Mouse (Mus musculus): Measurements from ENCODE around the gene Carnmt1.

Carnmt1 gene

DNA sequence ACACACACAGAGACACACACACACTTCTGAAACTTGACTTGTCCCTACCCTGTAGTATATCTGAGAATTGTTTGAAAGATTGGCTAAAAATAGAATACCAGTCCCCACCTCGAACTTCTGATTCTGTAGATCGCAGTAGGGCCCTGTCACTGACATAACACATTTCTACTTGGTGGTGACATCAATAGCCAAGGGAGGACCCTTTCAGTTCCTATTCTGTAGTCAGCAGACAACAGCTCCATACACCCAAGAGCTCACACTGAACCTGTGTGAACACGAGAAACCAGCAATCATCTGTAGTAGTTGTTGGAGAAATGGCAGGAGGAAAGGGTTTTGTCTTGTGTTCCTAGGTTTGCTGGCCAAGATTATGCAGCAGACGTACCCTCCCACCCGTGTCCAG lies 15.6 kb upstream of the Carnmt1 start:
- DNase-seq, result no peak

GRCm38 (mm10) chr19:18655999-18656398 lies 14.6 kb upstream of the Carnmt1 start:
- DNase-seq, result no peak

DNA sequence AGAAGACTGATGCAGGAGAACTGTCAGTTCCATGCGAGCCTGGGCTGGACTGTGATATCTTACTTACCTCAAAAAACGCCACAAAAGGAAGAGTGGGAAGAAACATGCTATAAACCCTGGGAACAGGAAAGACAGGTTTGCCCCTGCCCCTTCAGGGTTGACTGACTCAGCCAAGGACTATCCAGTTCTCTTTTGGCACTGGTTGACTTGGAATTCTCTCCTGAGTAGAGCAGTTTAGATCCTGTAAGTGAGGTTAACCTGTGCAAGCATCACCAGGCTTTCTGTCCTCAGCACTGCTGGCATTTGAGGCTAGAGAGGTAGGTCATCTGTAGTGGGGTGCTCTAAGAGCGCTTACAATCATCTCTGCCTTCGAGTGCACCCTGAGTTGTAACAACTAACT lies 12.1 kb upstream of the Carnmt1 start:
- no peak for DNase-seq

GRCm38 (mm10) chr19:18659349-18659748 lies 11.2 kb upstream of the Carnmt1 start:
- no peak for DNase-seq

DNA sequence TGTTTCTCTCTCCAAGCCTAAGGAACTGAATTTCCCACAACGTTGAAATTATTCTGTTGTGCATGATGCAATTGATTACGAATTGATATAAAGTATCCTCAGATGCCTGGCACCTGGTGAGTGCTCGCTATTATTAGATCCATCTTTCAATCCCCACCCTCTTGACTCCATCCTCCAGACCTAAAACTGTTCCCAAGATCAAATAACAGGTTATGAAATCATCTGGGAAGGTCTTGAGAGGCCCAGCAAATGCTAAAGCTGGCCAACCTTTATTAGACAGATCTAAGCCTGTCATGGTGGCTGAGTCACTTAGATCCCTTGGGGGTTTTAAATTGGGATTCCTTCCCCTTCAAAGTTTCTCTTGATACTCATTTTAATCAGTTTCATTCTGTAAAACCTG lies 10.1 kb upstream of the Carnmt1 start:
- DNase-seq, result no peak

DNA sequence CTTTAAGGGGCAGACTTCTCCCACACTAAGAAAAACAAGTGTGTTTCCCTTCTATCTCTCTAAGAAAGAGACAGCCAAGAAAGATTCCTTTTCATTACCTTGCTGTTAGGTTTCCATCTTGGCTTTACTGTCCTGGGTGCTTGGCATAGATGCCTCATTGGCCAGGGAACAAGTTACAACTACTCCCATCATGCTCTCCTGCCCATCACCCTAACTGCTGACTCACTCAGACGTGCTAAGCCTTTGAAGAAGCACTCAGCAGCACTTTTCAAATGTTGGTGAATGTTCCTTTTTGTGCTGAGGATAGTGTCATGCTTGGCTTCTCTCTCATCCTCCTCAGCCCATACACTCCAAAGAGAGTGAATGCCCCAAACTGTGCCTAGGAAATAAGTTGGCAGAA lies 8.9 kb upstream of the Carnmt1 start:
- DNase-seq, result no peak

GRCm38 (mm10) chr19:18663904-18664303 lies 6.7 kb upstream of the Carnmt1 start:
- no peak for DNase-seq

GRCm38 (mm10) chr19:18666966-18667365 lies 3.6 kb upstream of the Carnmt1 start:
- DNase-seq, result peak in 1 of 2 experiments; percentile 47

DNA sequence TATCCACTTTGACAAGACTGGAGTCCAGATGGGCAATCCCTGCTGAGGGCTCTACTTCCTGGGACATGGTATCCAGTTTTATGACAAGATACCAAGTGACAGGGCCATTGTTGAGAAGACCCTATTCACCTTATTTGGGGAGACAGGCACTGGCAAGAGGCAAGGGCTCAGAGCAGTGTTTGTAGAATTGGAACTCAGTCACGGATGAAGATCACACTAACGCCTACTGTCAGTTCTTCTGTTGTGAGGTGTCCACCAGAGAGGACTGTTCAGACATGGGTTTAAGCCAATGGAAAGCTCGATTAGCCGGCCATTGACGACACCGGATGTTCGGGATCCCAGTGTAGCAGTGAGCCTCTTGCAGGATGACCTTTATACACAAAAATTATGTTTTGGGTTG lies 1.0 kb upstream of the Carnmt1 start:
- no peak for DNase-seq

GRCm38 (mm10) chr19:18671056-18671741 lies 635 bp downstream of the Carnmt1 start:
- peak; percentile 70 to 73 for DNase-seq

GRCm38 (mm10) chr19:18672498-18672897 lies 1.9 kb downstream of the Carnmt1 start:
- DNase-seq, result no peak

GRCm38 (mm10) chr19:18673116-18673515 lies 2.6 kb downstream of the Carnmt1 start:
- DNase-seq, result no peak

DNA sequence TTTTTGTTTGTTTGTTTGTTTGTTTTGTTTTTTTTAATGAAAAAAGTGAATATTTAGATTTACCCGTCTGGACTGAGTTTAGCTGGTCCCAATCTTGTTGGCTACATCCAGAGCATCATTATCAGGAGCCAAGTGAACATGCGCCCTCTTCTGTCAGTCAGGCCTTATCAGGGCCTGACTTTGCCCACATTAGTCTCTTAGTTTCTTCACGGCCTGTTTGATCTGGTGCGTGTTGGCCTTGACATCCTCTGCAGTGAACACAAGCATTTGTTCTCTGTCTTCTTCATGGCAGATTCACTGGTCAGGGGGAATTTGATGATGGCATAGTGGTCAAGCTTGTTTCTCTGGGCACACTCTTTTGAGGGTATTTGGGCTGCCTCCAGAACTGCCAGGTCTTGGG lies 11.6 kb downstream of the Carnmt1 start:
- no peak for DNase-seq

DNA sequence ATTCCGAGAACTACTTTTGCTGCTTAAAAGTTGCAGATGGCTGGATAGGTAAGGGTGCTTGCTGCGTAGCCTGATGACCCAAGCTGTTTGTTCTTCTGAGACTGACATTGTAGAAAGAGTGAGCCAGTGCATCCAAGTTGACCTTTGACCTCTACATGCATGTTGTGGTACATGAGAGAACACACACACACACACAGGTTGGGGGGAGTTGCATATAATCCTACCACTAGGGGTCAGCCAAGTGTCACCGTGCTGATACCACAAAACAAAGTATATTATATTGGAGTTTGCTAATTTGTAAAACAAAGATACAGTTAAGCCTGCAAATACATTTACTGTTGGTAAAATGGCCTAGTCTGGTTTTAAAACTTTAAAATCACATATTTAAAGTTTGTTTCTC lies 17.0 kb downstream of the Carnmt1 start:
- DNase-seq, result peak; percentile 68 to 83

DNA sequence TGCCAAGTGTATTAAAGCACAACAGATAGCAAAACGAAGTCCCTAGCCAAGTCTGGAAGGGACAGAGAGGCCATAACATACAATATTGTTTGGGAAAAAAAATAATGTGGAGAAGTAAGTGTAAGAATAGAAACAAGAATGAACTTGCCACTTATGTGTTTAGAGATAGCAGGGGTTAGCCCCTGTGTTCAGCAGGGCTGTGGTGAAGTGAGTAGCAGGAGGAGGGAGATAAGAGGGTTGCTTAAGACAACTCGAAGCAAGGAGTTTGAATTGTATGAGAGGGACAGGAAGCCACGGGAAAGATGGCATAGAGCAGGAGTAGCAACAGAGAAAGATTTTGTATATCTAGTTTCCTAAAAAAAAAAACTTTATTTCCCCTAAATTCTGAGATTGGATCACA lies 21.6 kb downstream of the Carnmt1 start:
- no peak for DNase-seq

DNA sequence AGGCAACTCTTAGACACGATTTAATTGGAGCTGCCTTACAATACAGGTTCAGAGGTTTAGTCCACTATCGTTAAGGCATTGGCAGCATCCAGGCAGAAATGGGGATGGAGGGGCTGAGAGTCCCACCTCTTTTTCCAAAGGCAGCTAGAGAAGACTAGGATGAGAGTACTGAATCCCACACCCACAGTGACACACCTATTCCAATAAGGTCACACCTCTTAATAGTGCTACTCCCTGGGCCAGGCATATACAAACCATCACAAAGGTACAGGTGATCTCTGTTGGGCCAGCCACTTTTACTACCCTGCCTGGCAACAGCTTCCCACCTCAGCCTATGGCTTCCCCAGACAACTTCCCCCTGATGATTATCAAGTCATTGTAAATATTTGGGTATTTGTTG lies 22.2 kb downstream of the Carnmt1 start:
- no peak for DNase-seq

GRCm38 (mm10) chr19:18695116-18695515 lies 24.6 kb downstream of the Carnmt1 start:
- DNase-seq, result no peak

- no peak for DNase-seq
Measured at GRCm38 (mm10) chr19:18695552-18695951, 25.0 kb downstream of the Carnmt1 start.

GRCm38 (mm10) chr19:18708101-18708500 lies 37.5 kb downstream of the Carnmt1 start:
- peak; percentile 67 to 69 for DNase-seq

GRCm38 (mm10) chr19:18710903-18711302 lies 40.3 kb downstream of the Carnmt1 start:
- DNase-seq, result no peak

DNA sequence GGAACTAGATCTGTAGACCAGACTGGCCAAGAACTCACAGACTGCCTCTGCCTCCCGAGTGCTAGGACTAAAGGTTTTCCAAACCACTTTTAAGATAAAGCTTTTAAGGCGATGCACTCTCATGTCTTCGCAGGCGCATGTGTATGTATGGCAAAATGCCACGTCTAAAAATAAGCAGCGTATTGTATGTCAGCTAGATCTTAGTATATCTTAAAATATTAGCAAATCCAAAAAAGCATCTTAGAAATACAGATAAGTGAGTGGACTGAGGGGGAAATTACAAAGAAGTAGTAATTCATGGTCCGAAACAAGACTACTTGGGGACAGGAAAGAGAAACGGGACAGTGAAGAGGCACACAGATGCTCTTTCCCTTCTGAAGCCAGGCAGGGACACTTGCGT lies 41.0 kb downstream of the Carnmt1 start:
- peak in 1 of 2 experiments; percentile 14 for DNase-seq

- DNase-seq, result peak in 1 of 2 experiments; percentile 20
Measured at GRCm38 (mm10) chr19:18712153-18712865, 41.7 kb downstream of the Carnmt1 start.

- DNase-seq, result peak; percentile 99
Measured at GRCm38 (mm10) chr19:18712866-18713300, 42.3 kb downstream of the Carnmt1 start, which contains the start of gene D030056L22Rik. Gene D030056L22Rik (plus strand): TSS chr19:18713193.

GRCm38 (mm10) chr19:18713357-18713756 lies 42.8 kb downstream of the Carnmt1 start:
- DNase-seq, result peak; percentile 64 to 67

All from cerebellum, postnatal 10 days (tissue).